Mouse (Mus musculus) heart, embryonic 11.5 days (tissue): ENCODE data around the gene Snapc2. TPM values are rescaled to one million over a fixed set of nuclear protein-coding genes. Genes with fewer than 3 reads are reported as not detected.

Experiments
- ATAC-seq: fragments of 200-750 bp; cut with Nextera tagmentation; replicated peaks from 2 replicates; pipeline ENCODE4 v1.8.0; 2017; ENCODE audit warnings: moderate library complexity; ENCODE audit not compliant: insufficient number of reproducible peaks, low FRiP score, low TSS enrichment
- H3K27ac ChIP-seq: fragments of 300-500 bp; sonication (generic); 2 replicates; pipeline ENCODE4 v1.5.1; 2014; ENCODE audit warnings: mild to moderate bottlenecking, low read depth, low read length
- H3K27me3 ChIP-seq: fragments of 300-500 bp; sonication (generic); 2 replicates; pipeline ENCODE4 v1.6.1; 2014; ENCODE audit warnings: mild to moderate bottlenecking, low read length, mixed read lengths; ENCODE audit not compliant: control insufficient read depth, insufficient read depth
- H3K36me3 ChIP-seq: fragments of 300-500 bp; sonication (generic); 2 replicates; pipeline ENCODE4 v1.6.1; 2014; ENCODE audit warnings: mild to moderate bottlenecking, low read length, moderate library complexity, mixed read lengths; ENCODE audit not compliant: control insufficient read depth, insufficient read depth
- H3K4me1 ChIP-seq: fragments of 300-500 bp; sonication (generic); 2 replicates; pipeline ENCODE4 v1.6.1; 2014; ENCODE audit warnings: low read length; ENCODE audit not compliant: control insufficient read depth, insufficient read depth
- H3K4me2 ChIP-seq: fragments of 300-500 bp; sonication (generic); 2 replicates; pipeline ENCODE4 v1.6.1; 2014; ENCODE audit warnings: mild to moderate bottlenecking, moderate library complexity
- H3K4me3 ChIP-seq: fragments of 300-500 bp; sonication (generic); 2 replicates; pipeline ENCODE4 v1.5.1; 2014; ENCODE audit warnings: low read depth, low read length
- H3K9ac ChIP-seq: fragments of 300-500 bp; sonication (generic); 2 replicates; pipeline ENCODE4 v1.6.1; 2014; ENCODE audit warnings: mild to moderate bottlenecking, low read depth, low read length, moderate library complexity
- H3K9me3 ChIP-seq: fragments of 300-500 bp; sonication (generic); replicated peaks from 2 replicates; pipeline ENCODE4 v1.6.1; 2016; ENCODE audit warnings: low read length; ENCODE audit not compliant: control insufficient read depth
- WGBS: fragments of 180-500 bp; shearing (Covaris S2); extraction: QIAGEN DNeasy Blood & Tissue Kit; methylation state at CpG from one replicate; pipeline ENCODE4 v1.1.7; 2014; ENCODE audit not compliant: insufficient replicate concordance; 5-methylcytosine and 5-hydroxymethylcytosine counted together
- polyA plus RNA-seq: library from polyadenylated mRNA; unstranded; fragments of >200 nt; fragmentation: Nextera tagmentation; extraction: Ambion mirVana; gene quantifications from 2 replicates; pipeline ENCODE4 v1.2.1, GENCODE M21; 2014

Snapc2 gene
- polyA plus RNA-seq, result 41.7 and 45.3 TPM in 2 replicates

GRCm38 (mm10) chr8:4252934-4253841 lies at the start of gene Snapc2:
Gene Snapc2, plus strand, starts transcription at chr8:4253080.
- Histone ChIP-seq H3K27me3 (peaks cover 3% of the 10 kb centered on the region; the same call in 1 of the 2 replicates), H3K27ac (peak within 1 kb of the TSS; percentile 82), H3K4me3 (peak within 1 kb of the TSS; percentile 89), H3K36me3 (peaks cover 6% of the 10 kb centered on the region; the same call in 1 of the 2 replicates), H3K4me2 (peak within 1 kb of the TSS; percentile 78), H3K9me3 (no peaks in the 10 kb centered on the region), H3K9ac (peak within 1 kb of the TSS; percentile 93), H3K4me1 (peaks cover 19% of the 10 kb centered on the region)
- ATAC-seq, result peak; percentile 90
- WGBS, result under 1% methylated on average over 68 of the region's 69 CpGs

DNA sequence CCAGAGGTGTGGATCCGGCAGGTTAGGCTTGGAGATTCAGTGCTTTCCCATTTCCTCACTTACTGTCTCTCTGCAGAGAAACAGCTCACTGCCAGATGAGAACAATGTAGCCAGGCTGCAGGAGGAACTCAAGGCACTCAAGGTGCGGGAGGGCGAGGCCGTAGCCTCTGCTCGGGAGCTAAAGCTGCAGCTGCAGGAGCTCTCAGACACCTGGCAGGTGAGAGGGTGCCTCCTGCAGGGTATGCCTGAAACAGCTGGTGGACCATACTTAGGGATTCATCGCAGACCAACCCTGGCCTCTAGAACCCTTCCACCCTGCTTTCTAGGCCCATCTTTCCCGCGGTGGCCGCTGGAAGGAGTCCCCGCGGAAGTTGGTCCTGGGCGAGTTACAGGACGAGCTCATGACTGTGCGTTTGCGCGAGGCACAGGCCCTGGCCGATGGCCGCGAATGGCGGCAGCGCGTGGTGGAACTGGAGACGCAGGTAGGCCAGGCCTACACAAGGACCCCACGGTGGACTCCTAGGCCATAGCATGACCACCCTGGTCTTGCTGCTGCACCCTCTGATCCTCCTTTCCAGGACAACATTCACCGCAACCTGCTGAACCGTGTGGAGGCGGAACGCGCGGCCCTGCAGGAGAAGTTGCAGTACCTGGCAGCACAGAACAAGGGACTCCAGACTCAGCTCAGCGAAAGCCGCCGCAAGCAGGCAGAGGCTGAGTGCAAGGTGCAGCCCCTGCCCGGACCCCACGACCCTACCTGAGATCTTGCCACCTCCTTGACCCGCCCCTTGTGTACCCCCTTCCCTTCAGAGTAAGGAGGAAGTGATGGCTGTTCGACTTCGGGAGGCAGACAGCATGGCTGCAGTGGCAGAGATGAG lies 47.4 kb upstream of the Snapc2 start:
- no peaks in the 10 kb centered on the region for H3K9me3 ChIP-seq
- peaks cover 5% of the 10 kb centered on the region; the same call in 1 of the 2 replicates for H3K4me1 ChIP-seq
- no peak overlapping the region for H3K27ac ChIP-seq
- peaks cover 56% of the 10 kb centered on the region for H3K27me3 ChIP-seq
- peak overlapping the region; percentile 27 for H3K4me3 ChIP-seq
- no peaks in the 10 kb centered on the region for H3K36me3 ChIP-seq
- 11% methylated on average over 38 of the region's 38 CpGs for WGBS
- H3K9ac ChIP-seq, result peak overlapping the region; percentile 50
- no peak for ATAC-seq
- peak overlapping the region; percentile 59 for H3K4me2 ChIP-seq

- H3K4me3 ChIP-seq, result peak overlapping the region; percentile 27
- no peaks in the 10 kb centered on the region for H3K9me3 ChIP-seq
- H3K27me3 ChIP-seq, result peaks cover 59% of the 10 kb centered on the region
- no peaks in the 10 kb centered on the region for H3K36me3 ChIP-seq
- H3K4me2 ChIP-seq, result peak overlapping the region; percentile 59
- WGBS, result 7% methylated on average over 44 of the region's 44 CpGs
- H3K9ac ChIP-seq, result peak overlapping the region; percentile 50; the same call in 1 of the 2 replicates
- peaks cover 5% of the 10 kb centered on the region; the same call in 1 of the 2 replicates for H3K4me1 ChIP-seq
- no peak overlapping the region for H3K27ac ChIP-seq
- ATAC-seq, result no peak; the same call in 1 of the 2 replicates
These were observed 46.5 kb upstream of the Snapc2 start for GRCm38 (mm10) chr8:4206182-4207015.

DNA sequence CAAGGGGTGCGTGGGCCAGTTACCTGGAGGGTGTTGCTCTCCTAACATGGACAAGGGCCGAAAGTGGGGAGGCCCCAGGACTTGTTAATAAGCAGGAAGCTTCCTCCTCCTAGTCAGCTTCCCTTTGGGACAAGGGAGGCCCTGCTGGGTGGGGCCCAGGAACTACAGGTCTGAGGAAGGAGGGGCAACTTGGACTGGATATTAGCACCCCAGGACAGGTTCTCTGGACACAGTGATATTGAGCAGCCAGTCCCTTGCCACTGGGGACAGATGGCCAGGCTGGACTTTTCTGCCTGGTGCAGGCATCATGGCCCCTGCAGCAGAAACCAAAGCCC lies 45.9 kb upstream of the Snapc2 start:
- ATAC-seq, result no peak
- no peak overlapping the region for H3K9ac ChIP-seq
- no peak overlapping the region for H3K4me2 ChIP-seq
- WGBS, result 48% methylated on average over 2 of the region's 2 CpGs
- H3K27ac ChIP-seq, result no peak overlapping the region
- H3K9me3 ChIP-seq, result no peaks in the 10 kb centered on the region
- H3K4me1 ChIP-seq, result peaks cover 5% of the 10 kb centered on the region; the same call in 1 of the 2 replicates
- H3K36me3 ChIP-seq, result no peaks in the 10 kb centered on the region
- H3K27me3 ChIP-seq, result peaks cover 59% of the 10 kb centered on the region
- H3K4me3 ChIP-seq, result no peak overlapping the region

DNA sequence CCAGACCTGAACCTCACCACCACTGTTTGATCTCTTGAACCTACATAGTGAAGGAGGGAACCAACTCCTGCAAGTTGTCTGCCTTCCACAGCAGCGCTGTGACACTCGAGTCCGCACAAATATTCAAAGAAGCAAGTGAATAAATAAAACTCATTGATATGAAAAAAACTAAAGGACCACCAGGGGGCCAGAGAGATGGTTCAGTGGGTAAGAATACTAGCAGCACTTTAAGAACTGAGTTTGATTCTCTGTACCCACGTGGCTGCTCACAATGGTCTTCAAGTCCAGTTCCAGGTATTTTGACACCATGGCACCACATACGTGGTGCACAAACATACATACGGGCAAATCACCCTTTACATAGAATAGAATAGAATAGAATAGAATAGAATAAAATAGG lies 41.8 kb upstream of the Snapc2 start:
- WGBS, result 83% methylated on average over 6 of the region's 6 CpGs
- peaks cover 57% of the 10 kb centered on the region for H3K27me3 ChIP-seq

GRCm38 (mm10) chr8:4212809-4213209 lies 40.1 kb upstream of the Snapc2 start:
- Histone ChIP-seq H3K4me2 (peak overlapping the region; percentile 78), H3K36me3 (no peaks in the 10 kb centered on the region), H3K4me3 (peak overlapping the region; percentile 38), H3K27ac (no peak overlapping the region), H3K9me3 (no peaks in the 10 kb centered on the region), H3K9ac (peak overlapping the region; percentile 10; the same call in 1 of the 2 replicates), H3K27me3 (peaks cover 62% of the 10 kb centered on the region), H3K4me1 (peaks cover 9% of the 10 kb centered on the region; the same call in 1 of the 2 replicates)
- ATAC-seq, result 0 out of 2 replicates have a peak, but pooled peaks have one; percentile 11
- WGBS, result 2% methylated on average over 24 of the region's 25 CpGs

More for the DNA sequence above, 41.8 kb upstream of the Snapc2 start:
- Histone ChIP-seq H3K4me3 (no peak overlapping the region), H3K9me3 (no peaks in the 10 kb centered on the region), H3K27ac (no peak overlapping the region), H3K4me2 (no peak overlapping the region), H3K9ac (no peak overlapping the region), H3K4me1 (peaks cover 9% of the 10 kb centered on the region; the same call in 1 of the 2 replicates), H3K36me3 (no peaks in the 10 kb centered on the region)
- no peak for ATAC-seq

DNA sequence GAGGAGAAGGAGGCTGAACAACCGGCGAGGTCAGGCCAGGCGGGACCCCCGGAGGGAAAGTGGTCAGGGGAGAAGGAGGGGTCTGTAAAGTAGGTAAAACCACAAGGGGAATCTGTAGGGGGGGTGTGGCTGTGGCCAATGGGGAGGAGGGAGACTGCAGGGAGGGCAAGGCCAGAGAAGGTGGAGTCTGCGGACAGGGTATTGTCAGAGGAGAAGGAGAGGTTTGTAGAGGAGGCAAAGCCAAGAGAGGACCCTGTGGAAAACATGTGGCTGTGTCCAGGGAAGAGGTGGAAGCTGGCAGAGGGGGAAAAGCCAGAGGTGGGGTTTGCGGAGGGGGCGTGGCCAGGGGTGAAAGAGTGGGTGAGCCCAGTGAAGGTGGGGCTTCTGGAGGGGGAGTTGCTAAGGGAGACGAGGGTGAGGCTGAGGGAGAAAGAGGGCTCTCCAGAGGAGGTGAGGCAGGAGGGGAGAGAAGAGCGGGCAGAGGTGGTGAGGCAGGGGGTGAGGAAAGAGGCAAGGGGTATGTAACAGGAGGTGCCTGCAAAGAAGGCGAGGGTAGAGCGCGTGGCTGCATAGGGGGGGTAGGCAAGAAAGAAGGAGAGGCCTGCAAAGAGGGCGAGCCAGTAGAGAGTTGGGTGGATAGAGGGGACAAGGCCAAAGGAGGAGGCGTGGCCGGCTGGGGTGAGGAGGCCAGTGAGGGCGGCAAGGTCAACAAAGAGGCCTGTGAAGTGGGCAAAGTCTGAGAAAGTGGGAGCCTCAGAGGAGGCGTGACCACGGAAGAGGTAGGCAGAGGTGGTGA lies 39.5 kb upstream of the Snapc2 start:
- H3K27me3 ChIP-seq, result peaks cover 64% of the 10 kb centered on the region
- no peaks in the 10 kb centered on the region for H3K36me3 ChIP-seq
- no peak overlapping the region for H3K27ac ChIP-seq
- H3K4me2 ChIP-seq, result peak overlapping the region; percentile 78
- peak overlapping the region; percentile 38 for H3K4me3 ChIP-seq
- peak overlapping the region; percentile 28; the same call in 1 of the 2 replicates for H3K9ac ChIP-seq
- H3K9me3 ChIP-seq, result no peaks in the 10 kb centered on the region
- peaks cover 9% of the 10 kb centered on the region; the same call in 1 of the 2 replicates for H3K4me1 ChIP-seq
- WGBS, result 4% methylated on average over 18 of the region's 18 CpGs
- peak; percentile 55 for ATAC-seq
